Mouse (Mus musculus) MEL (cell line): ENCODE measurements around the gene Pink1. TPM values are rescaled to one million over a fixed set of nuclear protein-coding genes. Genes with fewer than 3 reads are reported as not detected.

Source experiments
- DNase-seq: peaks from one replicate; pipeline ENCODE4 v3.0.0; 2011; ENCODE audit warnings: low read depth, low spot score
- H3K27ac ChIP-seq: 2 replicates; pipeline ENCODE4 v1.5.1; 2012; ENCODE audit warnings: low read depth, mild to moderate bottlenecking, control low read depth, low read length, moderate library complexity; ENCODE audit not compliant: control insufficient read depth
- H3K27me3 ChIP-seq, 2 experiments: fragments of 150-350 bp in 1 of 2; sonication (generic) in 1 of 2; 2 replicates each; pipeline ENCODE4 v1.6.1; 2012; ENCODE audit warnings: low read length in 2 of 2, mild to moderate bottlenecking in 2 of 2, improper control_type of control experiment in 1 of 2, moderate library complexity in 1 of 2; ENCODE audit not compliant: insufficient read depth in 2 of 2, control insufficient read depth in 1 of 2
- H3K36me3 ChIP-seq, 2 experiments: 2 replicates each; pipeline ENCODE4 v1.6.1; 2012 to 2014; ENCODE audit warnings: low read length in 2 of 2, improper control_type of control experiment in 1 of 2, inconsistent platforms in 1 of 2, mild to moderate bottlenecking in 1 of 2; ENCODE audit not compliant: insufficient read depth in 2 of 2, control insufficient read depth in 1 of 2
- H3K4me1 ChIP-seq, 2 experiments: fragments of 150-350 bp in 1 of 2; sonication (generic) in 1 of 2; 2 replicates each; pipeline ENCODE4 v1.6.1; 2012; ENCODE audit warnings: low read length in 2 of 2, improper control_type of control experiment in 1 of 2, mild to moderate bottlenecking in 1 of 2; ENCODE audit not compliant: insufficient read depth in 2 of 2, control insufficient read depth in 1 of 2
- H3K4me3 ChIP-seq, 2 experiments: fragments of 150-350 bp in 1 of 2; sonication (generic) in 1 of 2; 2 replicates each; pipeline ENCODE4 v1.5.1; 2012; ENCODE audit warnings: low read depth in 2 of 2, low read length in 2 of 2, mild to moderate bottlenecking in 2 of 2, moderate library complexity in 2 of 2, control low read depth in 1 of 2, improper control_type of control experiment in 1 of 2; ENCODE audit not compliant: control insufficient read depth in 1 of 2, insufficient read depth in 1 of 2
- H3K79me2 ChIP-seq: 2 replicates; pipeline ENCODE4 v1.6.1; 2012; ENCODE audit warnings: mild to moderate bottlenecking, low read length, moderate library complexity; ENCODE audit not compliant: control insufficient read depth, poor library complexity, insufficient read depth
- H3K9ac ChIP-seq: 2 replicates; pipeline ENCODE4 v1.6.1; 2012; ENCODE audit warnings: low read depth, mild to moderate bottlenecking, control low read depth, low read length, moderate library complexity; ENCODE audit not compliant: control insufficient read depth, poor library complexity, severe bottlenecking
- H3K9me3 ChIP-seq: fragments of 150-350 bp; sonication (generic); replicated peaks from 2 replicates; pipeline ENCODE4 v1.6.1; 2012; ENCODE audit warnings: mild to moderate bottlenecking, low read length, improper control_type of control experiment, moderate library complexity; ENCODE audit not compliant: insufficient read depth
- BHLHE40 ChIP-seq: IDR thresholded peaks from 2 replicates; pipeline ENCODE4 v1.6.1; 2012; ENCODE audit warnings: low read depth, mild to moderate bottlenecking, inconsistent platforms, low read length, improper control_type of control experiment, borderline replicate concordance
- CTCF ChIP-seq, 3 experiments: IDR thresholded peaks in 2 of 3; conservative IDR thresholded peaks in 1 of 3; 2 replicates each; pipeline ENCODE4 v1.5.1; 2011 to 2012; ENCODE audit warnings: low read length in 3 of 3, low read depth in 2 of 3, mild to moderate bottlenecking in 2 of 3, improper control_type of control experiment in 1 of 3, inconsistent platforms in 1 of 3, mixed read lengths in 1 of 3, moderate library complexity in 1 of 3; ENCODE audit not compliant: control insufficient read depth in 1 of 3, insufficient read depth in 1 of 3, poor library complexity in 1 of 3, severe bottlenecking in 1 of 3
- EP300 ChIP-seq, 2 experiments: IDR thresholded peaks; 2 replicates each; pipeline ENCODE4 v1.6.1; 2011; ENCODE audit warnings: improper control_type of control experiment in 2 of 2, low read length in 2 of 2, low read depth in 1 of 2, mild to moderate bottlenecking in 1 of 2
- GABPA ChIP-seq: IDR thresholded peaks from 2 replicates; pipeline ENCODE4 v1.6.1; 2012; ENCODE audit warnings: low read depth, mild to moderate bottlenecking, inconsistent platforms, low read length, improper control_type of control experiment, moderate library complexity
- GATA1 ChIP-seq: IDR thresholded peaks from 2 replicates; pipeline ENCODE4 v1.6.1; 2011; ENCODE audit warnings: low read depth, low read length, improper control_type of control experiment
- HCFC1 ChIP-seq: IDR thresholded peaks from 2 replicates; pipeline ENCODE4 v1.6.1; 2012; ENCODE audit warnings: low read depth, mild to moderate bottlenecking, inconsistent platforms, low read length, improper control_type of control experiment, moderate library complexity
- MAX ChIP-seq: IDR thresholded peaks from 2 replicates; pipeline ENCODE4 v1.6.1; 2011; ENCODE audit warnings: low read length, improper control_type of control experiment
- MXI1 ChIP-seq: IDR thresholded peaks from 2 replicates; pipeline ENCODE4 v1.6.1; 2011; ENCODE audit warnings: mild to moderate bottlenecking, low read depth, low read length, improper control_type of control experiment
- NELFE ChIP-seq: IDR thresholded peaks from 2 replicates; pipeline ENCODE4 v1.6.1; 2011; ENCODE audit warnings: low read depth, low read length, improper control_type of control experiment
- POLR2AphosphoS2 ChIP-seq: IDR thresholded peaks from 2 replicates; pipeline ENCODE4 v1.6.1; 2011; ENCODE audit warnings: low read length, improper control_type of control experiment
- RAD21 ChIP-seq: IDR thresholded peaks from 2 replicates; pipeline ENCODE4 v1.6.1; 2011; ENCODE audit warnings: mild to moderate bottlenecking, low read depth, low read length, improper control_type of control experiment
- TAL1 ChIP-seq: IDR thresholded peaks from 2 replicates; pipeline ENCODE4 v1.6.1; 2012; ENCODE audit warnings: mild to moderate bottlenecking, inconsistent platforms, low read length, moderate library complexity, mixed read lengths
- TCF12 ChIP-seq: IDR thresholded peaks from 2 replicates; pipeline ENCODE4 v1.6.1; 2014; ENCODE audit warnings: low read depth, mild to moderate bottlenecking, inconsistent platforms, low read length, improper control_type of control experiment, moderate library complexity
- ZMIZ1 ChIP-seq: IDR thresholded peaks from 2 replicates; pipeline ENCODE4 v1.6.1; 2012; ENCODE audit warnings: low read depth, mild to moderate bottlenecking, inconsistent platforms, low read length, improper control_type of control experiment, moderate library complexity
- polyA plus RNA-seq, 2 experiments: library from polyadenylated mRNA; stranded (reverse) in 1 of 2; unstranded in 1 of 2; fragments of >175 nt in 1 of 2; fragments of >200 nt in 1 of 2; gene quantifications; 2 replicates each; pipeline versions ENCODE4 v1.2.1 to v1.2.4; 2012; ENCODE audit warnings: low replicate concordance in 2 of 2, low read depth in 1 of 2; ENCODE audit not compliant: insufficient read length in 2 of 2, insufficient read depth in 1 of 2, missing spikeins in 1 of 2
- total RNA-seq: library from RNA; depleted of rRNA; stranded (reverse); fragments of 300-350 nt; gene quantifications from 2 replicates; pipeline ENCODE4 v1.2.3, GENCODE M21; 2012

Pink1 gene
- total and polyA plus RNA-seq, 3 experiments: 21.2 to 22.1 TPM; not detected in 1

DNA sequence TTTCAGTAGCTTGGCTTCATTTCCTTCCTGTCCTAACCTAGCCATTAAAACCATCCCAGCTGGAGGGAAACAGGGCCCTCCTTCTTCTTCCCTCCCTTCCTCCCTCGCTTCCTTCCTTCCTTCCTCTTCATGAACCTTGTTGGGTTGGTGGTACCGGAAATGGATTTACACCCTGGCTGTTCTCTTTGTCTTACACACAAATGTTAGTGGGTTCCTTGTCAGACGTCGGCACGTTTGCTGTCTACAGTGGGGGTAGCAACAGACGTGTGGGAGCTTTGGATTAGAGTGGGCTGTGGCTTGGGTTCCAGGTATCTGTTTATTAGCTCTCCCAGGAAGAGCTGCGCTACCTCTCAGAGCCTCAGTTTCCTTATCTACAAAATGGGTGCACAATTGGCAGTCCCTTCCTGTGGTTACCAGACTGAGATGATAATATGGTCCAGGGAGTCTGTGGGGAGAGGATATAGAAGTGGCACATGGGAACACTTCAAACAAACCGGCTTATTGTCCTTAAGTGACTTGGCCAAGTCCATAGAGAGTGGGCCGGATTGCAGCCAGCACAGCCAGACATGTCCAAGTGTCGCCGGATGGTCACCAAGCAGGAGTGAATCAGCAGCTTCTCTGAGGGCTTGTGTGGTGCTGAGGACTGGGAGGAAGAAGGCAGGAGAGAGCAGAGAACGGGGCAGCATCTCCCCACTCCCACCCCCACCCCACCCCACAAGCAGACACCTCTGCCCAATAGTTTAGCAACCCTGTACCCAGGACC is 42.6 kb upstream of the Pink1 start:
- H3K27me3 ChIP-seq: no peaks in the 10 kb centered on the region
- TF ChIP-seq MXI1 (no peak), GATA1 (peak; percentile 55), TCF12 (peak; percentile 35; the same call in 1 of the 2 replicates), POLR2AphosphoS2 (no peak), EP300 (IDR thresholded peaks at IDR 0.05; ENCODE audit: low read depth in 1 of 2, low read length in 2 of 2) (peak; percentile 24 to 46; a peak in 1 of 4 replicates), CTCF (IDR thresholded peaks at IDR 0.05 in 2 of 3, conservative IDR thresholded peaks at IDR 0.05 in 1 of 3; ENCODE audit: control insufficient read depth in 1 of 3, insufficient read depth in 1 of 3, low read depth in 2 of 3, low read length in 3 of 3, poor library complexity in 1 of 3, severe bottlenecking in 1 of 3) (no peak), MAX (no peak), TAL1 (peak; percentile 53), BHLHE40 (peak; percentile 12; the same call in 1 of the 2 replicates), HCFC1 (0 out of 2 replicates have a peak, but pooled peaks have one; percentile 5), GABPA (no peak)
- peaks cover 0 to 8% of the 10 kb centered on the region in 2 experiments; a peak in 1 of 4 replicates for H3K4me1 ChIP-seq
- no peaks in the 10 kb centered on the region for H3K9me3 ChIP-seq
- no peaks in the 10 kb centered on the region for H3K79me2 ChIP-seq
- H3K4me3 ChIP-seq: peak overlapping the region; percentile 50 to 51
- no peak overlapping the region for H3K27ac ChIP-seq
- peaks cover 0 to 3% of the 10 kb centered on the region in 2 experiments; a peak in 2 of 4 replicates for H3K36me3 ChIP-seq
- peak overlapping the region; percentile 57 for H3K9ac ChIP-seq
- DNase-seq: peak; percentile 65

GRCm38 (mm10) chr4:138367641-138368497 is 41.8 kb upstream of the Pink1 start, which contains the start of gene Cda:
Cda (minus strand) TSS chr4:138367992.
- peak within 1 kb of the TSS; percentile 57 for H3K9ac ChIP-seq
- peaks cover 0 to 8% of the 10 kb centered on the region in 2 experiments; a peak in 1 of 4 replicates for H3K4me1 ChIP-seq
- no peaks in the 10 kb centered on the region for H3K27me3 ChIP-seq
- H3K4me3 ChIP-seq: peak within 1 kb of the TSS; percentile 50 to 51
- H3K36me3 ChIP-seq: peaks cover 0 to 3% of the 10 kb centered on the region in 2 experiments; a peak in 2 of 4 replicates
- H3K79me2 ChIP-seq: no peaks in the 10 kb centered on the region
- H3K9me3 ChIP-seq: no peaks in the 10 kb centered on the region
- peak within 1 kb of the TSS; percentile 19; the same call in 1 of the 2 replicates for H3K27ac ChIP-seq
- peak; percentile 84 for DNase-seq
- TF ChIP-seq ZMIZ1: 0 out of 2 replicates have a peak, but pooled peaks have one; percentile 43
- TF ChIP-seq HCFC1: peak; percentile 1; the same call in 1 of the 2 replicates
- TF ChIP-seq RAD21: no peak
- peak; percentile 46; the same call in 1 of the 2 replicates for TF ChIP-seq NELFE
